Mouse (Mus musculus) stomach, embryonic 14.5 days (tissue): ENCODE measurements around the gene Mark2. TPM values are rescaled to one million over a fixed set of nuclear protein-coding genes. Genes with fewer than 3 reads are reported as not detected.
"Not testable (repeated sequence)": the region's sequence is repeated elsewhere in the genome, so short reads cannot be mapped to it uniquely, and the experiment has no call there.

ENCODE experiments used
- ATAC-seq: fragments of 200-750 bp; cut with Nextera tagmentation; 2 replicates; pipeline ENCODE4 v1.8.0; 2017; ENCODE audit warnings: low read depth, moderate TSS enrichment; ENCODE audit not compliant: insufficient number of reproducible peaks, insufficient read depth, low FRiP score
- H3K27ac ChIP-seq: fragments of 300-500 bp; sonication (generic); 2 replicates; pipeline ENCODE4 v1.5.1; 2014; ENCODE audit warnings: mild to moderate bottlenecking, low read length, moderate library complexity, mixed read lengths
- H3K27me3 ChIP-seq: fragments of 300-500 bp; sonication (generic); 2 replicates; pipeline ENCODE4 v1.6.1; 2014; ENCODE audit warnings: low read length, control low read depth, mixed read lengths; ENCODE audit not compliant: control insufficient read depth, insufficient read depth
- H3K36me3 ChIP-seq: fragments of 300-500 bp; sonication (generic); 2 replicates; pipeline ENCODE4 v1.6.1; 2014; ENCODE audit warnings: mild to moderate bottlenecking, control low read depth, low read length, moderate library complexity, mixed read lengths; ENCODE audit not compliant: control insufficient read depth, insufficient read depth
- H3K4me1 ChIP-seq: fragments of 300-500 bp; sonication (generic); 2 replicates; pipeline ENCODE4 v1.6.1; 2014; ENCODE audit warnings: low read length, control low read depth, mixed read lengths; ENCODE audit not compliant: control insufficient read depth, insufficient read depth
- H3K4me2 ChIP-seq: fragments of 300-500 bp; sonication (generic); replicated peaks from 2 replicates; pipeline ENCODE4 v1.6.1; 2014; ENCODE audit warnings: low read depth, low read length, control low read depth
- H3K4me3 ChIP-seq: fragments of 300-500 bp; sonication (generic); 2 replicates; pipeline ENCODE4 v1.5.1; 2014; ENCODE audit warnings: low read depth, low read length, control low read depth
- H3K9ac ChIP-seq: fragments of 300-500 bp; sonication (generic); replicated peaks from 2 replicates; pipeline ENCODE4 v1.6.1; 2014; ENCODE audit warnings: low read depth, mild to moderate bottlenecking, control low read depth, low read length, moderate library complexity, mixed read lengths
- H3K9me3 ChIP-seq: fragments of 300-500 bp; sonication (generic); 2 replicates; pipeline ENCODE4 v1.6.1; 2016; ENCODE audit warnings: low read depth, low read length, control low read depth; ENCODE audit not compliant: control insufficient read depth
- WGBS: fragments of 180-500 bp; shearing (Covaris S2); extraction: QIAGEN DNeasy Blood & Tissue Kit; methylation state at CpG from one replicate; pipeline ENCODE4 v1.1.7; 2014; 5-methylcytosine and 5-hydroxymethylcytosine counted together
- polyA plus RNA-seq: library from polyadenylated mRNA; unstranded; fragments of >200 nt; fragmentation: Nextera tagmentation; extraction: Ambion mirVana; gene quantifications from 2 replicates; pipeline ENCODE4 v1.2.1, GENCODE M21; 2014

Mark2 gene
- polyA plus RNA-seq, 1 experiment from 2014 or later: 63.4 TPM

- not testable (repeated sequence) for H3K27me3 ChIP-seq, H3K9me3 ChIP-seq, H3K27ac ChIP-seq, H3K4me3 ChIP-seq, ATAC-seq, H3K4me1 ChIP-seq, H3K4me2 ChIP-seq, H3K9ac ChIP-seq
- H3K36me3 ChIP-seq: peaks cover 51% of the 10 kb centered on the region
- 77% methylated on average over 4 of the region's 4 CpGs for WGBS
These were observed 27.8 kb upstream of the Mark2 start for GRCm38 (mm10) chr19:7369469-7369868.

- 49% methylated on average over 6 of the region's 6 CpGs for WGBS
- H3K36me3 ChIP-seq: peaks cover 8% of the 10 kb centered on the region; the same call in 1 of the 2 replicates
- no peak overlapping the region for H3K4me2 ChIP-seq
- H3K27me3 ChIP-seq: no peaks in the 10 kb centered on the region
- ATAC-seq: no peak
- H3K9me3 ChIP-seq: no peaks in the 10 kb centered on the region
- no peak overlapping the region for H3K27ac ChIP-seq
- no peak overlapping the region for H3K9ac ChIP-seq
- no peak overlapping the region for H3K4me3 ChIP-seq
- H3K4me1 ChIP-seq: no peaks in the 10 kb centered on the region
These were observed 12.0 kb upstream of the Mark2 start for GRCm38 (mm10) chr19:7353636-7354035.

GRCm38 (mm10) chr19:7352809-7353495 lies 11.3 kb upstream of the Mark2 start:
- no peak overlapping the region for H3K4me3 ChIP-seq
- no peaks in the 10 kb centered on the region for H3K9me3 ChIP-seq
- ATAC-seq: no peak
- peaks cover 8% of the 10 kb centered on the region; the same call in 1 of the 2 replicates for H3K36me3 ChIP-seq
- no peak overlapping the region for H3K27ac ChIP-seq
- H3K4me2 ChIP-seq: no peak overlapping the region
- no peaks in the 10 kb centered on the region for H3K4me1 ChIP-seq
- no peaks in the 10 kb centered on the region for H3K27me3 ChIP-seq
- no peak overlapping the region for H3K9ac ChIP-seq
- 69% methylated on average over 11 of the region's 11 CpGs for WGBS

- Histone ChIP-seq H3K9me3 (no peaks in the 10 kb centered on the region), H3K4me1 (no peaks in the 10 kb centered on the region), H3K4me2 (no peak overlapping the region), H3K4me3 (no peak overlapping the region), H3K27ac (no peak overlapping the region), H3K9ac (no peak overlapping the region), H3K27me3 (no peaks in the 10 kb centered on the region), H3K36me3 (no peaks in the 10 kb centered on the region)
- 74% methylated on average over 1 of the region's 1 CpGs for WGBS
- no peak for ATAC-seq
These were observed 8.3 kb upstream of the Mark2 start for GRCm38 (mm10) chr19:7349993-7350392.

- H3K36me3 ChIP-seq: no peaks in the 10 kb centered on the region
- no peak overlapping the region for H3K4me2 ChIP-seq
- whole genome bisulfite sequencing: 24% methylated on average over 4 of the region's 4 CpGs
- no peak overlapping the region for H3K4me3 ChIP-seq
- no peaks in the 10 kb centered on the region for H3K9me3 ChIP-seq
- H3K9ac ChIP-seq: no peak overlapping the region
- H3K27ac ChIP-seq: no peak overlapping the region
- no peak for ATAC-seq
- H3K4me1 ChIP-seq: 0 out of 2 replicates have a peak, but pooled peaks cover 3% of the 10 kb centered on the region
- no peaks in the 10 kb centered on the region for H3K27me3 ChIP-seq
These were observed 3.6 kb upstream of the Mark2 start for GRCm38 (mm10) chr19:7345235-7345755.

- 74% methylated on average over 2 of the region's 2 CpGs for WGBS
- Histone ChIP-seq H3K27me3 (no peaks in the 10 kb centered on the region), H3K4me1 (peaks cover 28% of the 10 kb centered on the region), H3K4me2 (no peak overlapping the region), H3K9ac (no peak overlapping the region), H3K9me3 (no peaks in the 10 kb centered on the region), H3K4me3 (no peak overlapping the region), H3K27ac (no peak overlapping the region), H3K36me3 (no peaks in the 10 kb centered on the region)
- no peak for ATAC-seq
These were observed 986 bp upstream of the Mark2 start for GRCm38 (mm10) chr19:7342646-7343045.

- Histone ChIP-seq H3K36me3 (no peaks in the 10 kb centered on the region), H3K4me1 (peaks cover 35% of the 10 kb centered on the region), H3K4me2 (peak overlapping the region; percentile 70), H3K4me3 (peak overlapping the region; percentile 98), H3K27ac (peak overlapping the region; percentile 91), H3K27me3 (no peaks in the 10 kb centered on the region), H3K9ac (peak overlapping the region; percentile 96), H3K9me3 (no peaks in the 10 kb centered on the region)
- ATAC-seq: peak; percentile 73
- WGBS: under 1% methylated on average over 27 of the region's 46 CpGs
These were observed 732 bp downstream of the Mark2 start for GRCm38 (mm10) chr19:7340780-7341475.

- peaks cover 35% of the 10 kb centered on the region for H3K4me1 ChIP-seq
- peak overlapping the region; percentile 70 for H3K4me2 ChIP-seq
- no peaks in the 10 kb centered on the region for H3K36me3 ChIP-seq
- H3K27ac ChIP-seq: peak overlapping the region; percentile 91; the same call in 1 of the 2 replicates
- no peak for ATAC-seq
- no peaks in the 10 kb centered on the region for H3K27me3 ChIP-seq
- no peaks in the 10 kb centered on the region for H3K9me3 ChIP-seq
- WGBS: under 1% methylated on average over 15 of the region's 15 CpGs
- peak overlapping the region; percentile 98 for H3K4me3 ChIP-seq
- peak overlapping the region; percentile 96 for H3K9ac ChIP-seq
These were observed 1.3 kb downstream of the Mark2 start for GRCm38 (mm10) chr19:7340371-7340779.
